Mouse (Mus musculus): ENCODE measurements around the gene Tmc8. TPM values are rescaled to one million over a fixed set of nuclear protein-coding genes. Genes with fewer than 3 reads are reported as not detected.
A peak's percentile ranks its signal among the peaks of the same experiment; 100 is the strongest.

Tmc8 gene
- total RNA-seq, 1 experiment, result 3.9 TPM

GRCm38 (mm10) chr11:117776085-117776792, 5.6 kb upstream of the Tmc8 start:
- Histone ChIP-seq H3K4me1 (ENCODE audit: control insufficient read depth in 2 of 2, insufficient read depth in 2 of 2, low read length in 2 of 2, poor library complexity in 1 of 2) (peaks cover 2 to 11% of the 10 kb centered on the region in 2 experiments; a peak in 2 of 4 replicates), H3K9ac (ENCODE audit: insufficient read depth, low read depth, low read length, poor library complexity, severe bottlenecking) (no peak overlapping the region), H3K36me3 (ENCODE audit: control insufficient read depth, insufficient read depth, low read length, poor library complexity, severe bottlenecking) (peaks cover 36% of the 10 kb centered on the region), H3K9me3 (ENCODE audit: control insufficient read depth, insufficient read depth, low read depth, low read length) (no peaks in the 10 kb centered on the region), H3K4me3 (ENCODE audit: insufficient read depth in 1 of 2, low read depth in 1 of 2, low read length in 2 of 2, poor library complexity in 1 of 2, severe bottlenecking in 1 of 2) (no peak overlapping the region), H3K27ac (ENCODE audit: insufficient read depth, low read depth, low read length, poor library complexity, severe bottlenecking) (no peak overlapping the region)
- TF ChIP-seq HCFC1 (IDR thresholded peaks at IDR 0.05; ENCODE audit: borderline replicate concordance, insufficient read depth, low read length) (no peak), ZNF384 (IDR thresholded peaks at IDR 0.05; ENCODE audit: low read depth, low read length) (no peak), ZC3H11A (IDR thresholded peaks at IDR 0.05; ENCODE audit: borderline replicate concordance, low read depth, low read length) (no peak), CHD2 (IDR thresholded peaks at IDR 0.05; ENCODE audit: low read depth, low read length) (no peak), MAFK (IDR thresholded peaks at IDR 0.05; ENCODE audit: insufficient read depth, low read depth, low read length) (no peak)
- no peak for DNase-seq (ENCODE audit: low read depth, low spot score)
- in situ Hi-C loops (cut with MboI; ENCODE audit: low sequenced_read_pairs in 2 of 2, unreplicated experiment in 2 of 2), result no loop called here

- Histone ChIP-seq H3K27ac (ENCODE audit: insufficient read depth, low read depth, low read length, poor library complexity, severe bottlenecking) (no peak overlapping the region), H3K9ac (ENCODE audit: insufficient read depth, low read depth, low read length, poor library complexity, severe bottlenecking) (no peak overlapping the region), H3K36me3 (ENCODE audit: control insufficient read depth, insufficient read depth, low read length, poor library complexity, severe bottlenecking) (peaks cover 30% of the 10 kb centered on the region), H3K9me3 (ENCODE audit: control insufficient read depth, insufficient read depth, low read depth, low read length) (no peaks in the 10 kb centered on the region), H3K4me3 (ENCODE audit: insufficient read depth in 1 of 2, low read depth in 1 of 2, low read length in 2 of 2, poor library complexity in 1 of 2, severe bottlenecking in 1 of 2) (no peak overlapping the region), H3K4me1 (ENCODE audit: control insufficient read depth in 2 of 2, insufficient read depth in 2 of 2, low read length in 2 of 2, poor library complexity in 1 of 2) (peaks cover 2 to 18% of the 10 kb centered on the region in 2 experiments; a peak in 2 of 4 replicates)
- TF ChIP-seq ZNF384 (IDR thresholded peaks at IDR 0.05; ENCODE audit: low read depth, low read length), result no peak
- TF ChIP-seq HCFC1 (IDR thresholded peaks at IDR 0.05; ENCODE audit: borderline replicate concordance, insufficient read depth, low read length), result no peak
- TF ChIP-seq MAFK (IDR thresholded peaks at IDR 0.05; ENCODE audit: insufficient read depth, low read depth, low read length), result no peak
- TF ChIP-seq CHD2 (IDR thresholded peaks at IDR 0.05; ENCODE audit: low read depth, low read length), result no peak
- no peak for TF ChIP-seq ZC3H11A (IDR thresholded peaks at IDR 0.05; ENCODE audit: borderline replicate concordance, low read depth, low read length)
- in situ Hi-C loops (cut with MboI; ENCODE audit: low sequenced_read_pairs in 2 of 2, unreplicated experiment in 2 of 2), result no loop called here
- no peak for DNase-seq (ENCODE audit: low read depth, low spot score)
Observed at GRCm38 (mm10) chr11:117777111-117777510, 4.8 kb upstream of the Tmc8 start.

DNA sequence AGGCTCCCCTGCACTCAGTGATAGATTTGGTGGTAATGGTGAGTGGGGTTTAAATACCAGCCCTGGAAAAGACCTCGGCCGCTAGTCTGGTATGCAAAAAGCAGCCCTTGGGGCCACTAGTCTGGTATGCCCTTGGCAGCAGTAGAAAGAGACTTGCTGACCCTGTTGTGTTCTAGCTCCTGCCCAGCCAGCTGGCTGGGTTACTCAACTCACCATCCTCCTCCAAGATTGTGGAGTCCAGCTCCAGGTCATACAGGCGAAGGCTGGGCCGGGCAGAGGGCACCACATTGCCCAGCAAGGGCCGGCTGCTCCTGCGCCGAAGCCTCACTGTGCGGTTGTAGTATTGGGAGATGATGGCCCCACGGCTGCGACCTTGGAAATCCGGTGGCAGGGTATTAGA, 3.8 kb upstream of the Tmc8 start:
- Histone ChIP-seq H3K4me1 (ENCODE audit: control insufficient read depth in 2 of 2, insufficient read depth in 2 of 2, low read length in 2 of 2, poor library complexity in 1 of 2) (peaks cover 4 to 22% of the 10 kb centered on the region in 2 experiments; a peak in 3 of 4 replicates), H3K36me3 (ENCODE audit: control insufficient read depth, insufficient read depth, low read length, poor library complexity, severe bottlenecking) (peaks cover 30% of the 10 kb centered on the region), H3K9me3 (ENCODE audit: control insufficient read depth, insufficient read depth, low read depth, low read length) (no peaks in the 10 kb centered on the region), H3K27ac (ENCODE audit: insufficient read depth, low read depth, low read length, poor library complexity, severe bottlenecking) (no peak overlapping the region), H3K9ac (ENCODE audit: insufficient read depth, low read depth, low read length, poor library complexity, severe bottlenecking) (no peak overlapping the region), H3K4me3 (ENCODE audit: insufficient read depth in 1 of 2, low read depth in 1 of 2, low read length in 2 of 2, poor library complexity in 1 of 2, severe bottlenecking in 1 of 2) (no peak overlapping the region)
- in situ Hi-C loops (cut with MboI; ENCODE audit: low sequenced_read_pairs in 2 of 2, unreplicated experiment in 2 of 2), result no loop called here
- no peak for DNase-seq (ENCODE audit: low read depth, low spot score)
- TF ChIP-seq CHD2 (IDR thresholded peaks at IDR 0.05; ENCODE audit: low read depth, low read length), result no peak
- no peak for TF ChIP-seq MAFK (IDR thresholded peaks at IDR 0.05; ENCODE audit: insufficient read depth, low read depth, low read length)
- no peak for TF ChIP-seq ZNF384 (IDR thresholded peaks at IDR 0.05; ENCODE audit: low read depth, low read length)
- no peak for TF ChIP-seq HCFC1 (IDR thresholded peaks at IDR 0.05; ENCODE audit: borderline replicate concordance, insufficient read depth, low read length)
- no peak for TF ChIP-seq ZC3H11A (IDR thresholded peaks at IDR 0.05; ENCODE audit: borderline replicate concordance, low read depth, low read length)

DNA sequence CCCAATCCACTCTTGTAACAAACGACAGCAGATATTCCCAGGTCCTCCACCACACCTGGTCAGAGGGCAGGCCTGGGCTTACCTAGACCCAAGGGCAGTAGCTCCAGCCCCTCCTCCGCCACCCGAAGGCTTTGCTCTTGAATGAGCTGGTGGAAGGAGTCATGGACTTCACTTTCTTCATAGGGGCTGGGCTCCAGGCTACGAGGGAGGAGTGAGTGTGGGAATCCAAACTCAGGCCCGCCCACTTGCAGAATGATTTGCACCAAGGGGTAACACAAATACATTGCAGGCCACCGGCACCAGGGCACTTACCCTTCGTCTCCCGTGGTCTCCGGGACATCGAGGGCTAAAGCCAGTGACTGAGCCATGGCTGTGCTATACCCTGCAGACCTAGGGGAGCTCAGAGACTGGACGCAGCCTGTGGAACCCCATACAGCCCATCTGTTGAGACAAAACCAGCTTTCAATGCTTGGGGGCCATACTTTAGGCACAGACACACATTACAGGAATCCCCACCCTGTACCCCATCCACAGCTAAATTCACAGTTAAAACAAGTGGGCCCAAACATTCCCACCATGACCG, 2.9 kb upstream of the Tmc8 start:
- H3K9me3 ChIP-seq (ENCODE audit: control insufficient read depth, insufficient read depth, low read depth, low read length), result no peaks in the 10 kb centered on the region
- peaks cover 29% of the 10 kb centered on the region for H3K36me3 ChIP-seq (ENCODE audit: control insufficient read depth, insufficient read depth, low read length, poor library complexity, severe bottlenecking)
- TF ChIP-seq MAFK (IDR thresholded peaks at IDR 0.05; ENCODE audit: insufficient read depth, low read depth, low read length), result no peak
- TF ChIP-seq HCFC1 (IDR thresholded peaks at IDR 0.05; ENCODE audit: borderline replicate concordance, insufficient read depth, low read length), result no peak
- TF ChIP-seq ZNF384 (IDR thresholded peaks at IDR 0.05; ENCODE audit: low read depth, low read length), result no peak
- TF ChIP-seq CHD2 (IDR thresholded peaks at IDR 0.05; ENCODE audit: low read depth, low read length), result no peak
- TF ChIP-seq ZC3H11A (IDR thresholded peaks at IDR 0.05; ENCODE audit: borderline replicate concordance, low read depth, low read length), result no peak
- peak overlapping the region; percentile 73 to 78 for H3K4me3 ChIP-seq (ENCODE audit: insufficient read depth in 1 of 2, low read depth in 1 of 2, low read length in 2 of 2, poor library complexity in 1 of 2, severe bottlenecking in 1 of 2)
- H3K9ac ChIP-seq (ENCODE audit: insufficient read depth, low read depth, low read length, poor library complexity, severe bottlenecking), result peak overlapping the region; percentile 35; the same call in 1 of the 2 replicates
- H3K27ac ChIP-seq (ENCODE audit: insufficient read depth, low read depth, low read length, poor library complexity, severe bottlenecking), result no peak overlapping the region
- in situ Hi-C loops (cut with MboI; ENCODE audit: low sequenced_read_pairs in 2 of 2, unreplicated experiment in 2 of 2), result no loop called here
- DNase-seq (ENCODE audit: low read depth, low spot score), result no peak
- H3K4me1 ChIP-seq (ENCODE audit: control insufficient read depth in 2 of 2, insufficient read depth in 2 of 2, low read length in 2 of 2, poor library complexity in 1 of 2), result peaks cover 5 to 29% of the 10 kb centered on the region in 2 experiments; a peak in 3 of 4 replicates
